Mouse (Mus musculus): ENCODE data around the gene Fpr2. TPM values are rescaled to one million over a fixed set of nuclear protein-coding genes. Genes with fewer than 3 reads are reported as not detected.
"Not testable (repeated sequence)": the region's sequence is repeated elsewhere in the genome, so short reads cannot be mapped to it uniquely, and the experiment has no call there.

Gene Fpr2
- polyA plus RNA-seq, 1 experiment = 10.9 TPM

DNA sequence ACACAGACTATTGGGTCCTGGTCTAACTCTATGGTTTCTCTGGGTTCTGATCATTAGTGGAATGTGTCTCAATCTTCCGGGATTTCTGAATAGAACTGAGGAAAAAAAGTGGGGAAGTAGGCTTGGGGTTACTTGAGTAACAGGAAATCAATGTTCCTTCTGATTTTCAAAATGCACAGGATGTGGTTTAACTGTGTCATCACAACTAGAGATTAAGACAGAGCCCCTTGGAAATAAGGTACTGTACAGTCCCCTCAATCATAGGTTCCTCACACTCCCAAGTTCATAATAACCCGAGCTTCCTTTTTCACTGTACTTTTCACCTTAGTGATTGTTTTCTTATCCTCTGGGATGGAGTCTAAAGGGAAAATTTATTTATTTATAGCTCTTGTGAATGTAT, 15.9 kb upstream of the Fpr2 start:
- H3K4me3 ChIP-seq (replicated peaks; ENCODE audit: extremely low read depth, low read depth, low read length) = no peak overlapping the region
- 60% methylated on average over 2 of the region's 2 CpGs for WGBS
- no peak for DNase-seq
- TF ChIP-seq CTCF (IDR thresholded peaks at IDR 0.05; ENCODE audit: insufficient read depth, low read length) (no peak), POLR2A (IDR thresholded peaks at IDR 0.05; ENCODE audit: borderline replicate concordance, extremely low read depth, low read depth, low read length) (no peak)
- peaks cover 2% of the 10 kb centered on the region; the same call in 1 of the 2 replicates for H3K4me1 ChIP-seq (ENCODE audit: control insufficient read depth, insufficient read depth, low read length)

DNA sequence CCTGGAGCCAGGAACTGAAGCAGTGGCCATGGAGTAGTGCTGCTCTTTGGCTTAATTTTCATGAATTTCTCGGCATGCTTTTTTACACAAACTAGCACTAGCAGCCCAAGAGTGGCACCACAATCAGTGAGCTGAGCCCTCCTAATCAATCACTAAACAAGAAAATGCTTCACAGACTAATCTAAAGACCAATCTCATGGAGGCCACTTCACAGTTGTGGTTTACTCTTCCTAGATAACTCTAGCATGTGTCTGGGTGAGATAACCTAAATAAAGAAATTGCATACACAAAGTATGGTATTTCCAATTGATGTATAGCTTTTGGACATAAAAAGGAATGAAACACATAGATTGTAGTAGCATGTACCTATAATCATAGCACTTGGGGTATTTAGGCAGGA, 8.3 kb upstream of the Fpr2 start:
- WGBS = 67% methylated on average over 1 of the region's 1 CpGs
- H3K4me1 ChIP-seq (ENCODE audit: control insufficient read depth, insufficient read depth, low read length) = no peaks in the 10 kb centered on the region
- no peak overlapping the region for H3K4me3 ChIP-seq (replicated peaks; ENCODE audit: extremely low read depth, low read depth, low read length)
- TF ChIP-seq CTCF (IDR thresholded peaks at IDR 0.05; ENCODE audit: insufficient read depth, low read length) (no peak), POLR2A (IDR thresholded peaks at IDR 0.05; ENCODE audit: borderline replicate concordance, extremely low read depth, low read depth, low read length) (no peak)
- DNase-seq = no peak

DNA sequence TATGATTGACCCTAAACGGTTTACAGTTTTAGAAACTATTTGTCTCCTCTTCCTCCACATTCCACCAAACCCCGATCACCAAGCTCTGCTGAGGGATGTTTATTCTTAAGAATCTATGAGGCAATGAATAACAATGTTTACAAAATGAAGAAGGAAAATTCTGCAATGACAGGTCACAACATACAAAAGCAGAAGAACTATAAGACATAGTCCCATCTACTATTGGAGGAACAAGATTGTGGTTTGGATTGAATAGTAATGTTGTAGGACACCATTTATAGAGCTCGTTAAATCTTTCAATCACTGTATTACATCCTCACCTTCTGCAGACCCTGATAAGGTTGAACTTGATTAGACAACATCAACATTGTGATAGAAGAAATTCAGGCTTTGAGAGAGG, 5.0 kb upstream of the Fpr2 start:
- TF ChIP-seq CTCF (IDR thresholded peaks at IDR 0.05; ENCODE audit: insufficient read depth, low read length) (no peak), POLR2A (IDR thresholded peaks at IDR 0.05; ENCODE audit: borderline replicate concordance, extremely low read depth, low read depth, low read length) (no peak)
- DNase-seq = no peak
- H3K4me1 ChIP-seq (ENCODE audit: control insufficient read depth, insufficient read depth, low read length) = no peaks in the 10 kb centered on the region
- no peak overlapping the region for H3K4me3 ChIP-seq (replicated peaks; ENCODE audit: extremely low read depth, low read depth, low read length)
- 66% methylated on average over 3 of the region's 3 CpGs for WGBS

DNA sequence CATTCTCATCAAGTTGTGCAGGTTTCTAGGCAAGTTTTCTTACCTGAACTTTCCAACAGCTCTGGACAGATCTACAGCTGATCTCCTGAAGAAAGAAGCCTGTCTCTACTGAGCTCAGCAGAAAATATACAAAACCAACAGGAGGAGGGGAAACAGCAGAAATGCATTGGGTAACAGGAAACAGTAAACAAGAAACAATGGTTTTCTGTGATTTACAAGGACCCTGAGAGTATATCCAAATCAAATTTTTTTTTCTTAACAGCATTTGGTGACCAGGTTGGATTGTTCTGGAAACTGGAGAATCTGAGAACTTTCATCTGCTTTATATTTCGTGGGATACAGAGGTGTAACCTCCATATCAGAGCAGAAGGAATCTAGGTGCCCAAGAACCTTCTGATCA, 3.8 kb upstream of the Fpr2 start, which contains the start of gene Fpr1:
TSS of gene Fpr1 (minus strand) at position 101 of the 400 bp plus-strand sequence.
- 55% methylated on average over 1 of the region's 1 CpGs for WGBS
- Histone ChIP-seq H3K4me3 (replicated peaks; ENCODE audit: extremely low read depth, low read depth, low read length) (no peak within 1 kb of the TSS), H3K4me1 (ENCODE audit: control insufficient read depth, insufficient read depth, low read length) (no peaks in the 10 kb centered on the region)
- TF ChIP-seq CTCF (IDR thresholded peaks at IDR 0.05; ENCODE audit: insufficient read depth, low read length) (no peak), POLR2A (IDR thresholded peaks at IDR 0.05; ENCODE audit: borderline replicate concordance, extremely low read depth, low read depth, low read length) (no peak)
- DNase-seq = no peak

DNA sequence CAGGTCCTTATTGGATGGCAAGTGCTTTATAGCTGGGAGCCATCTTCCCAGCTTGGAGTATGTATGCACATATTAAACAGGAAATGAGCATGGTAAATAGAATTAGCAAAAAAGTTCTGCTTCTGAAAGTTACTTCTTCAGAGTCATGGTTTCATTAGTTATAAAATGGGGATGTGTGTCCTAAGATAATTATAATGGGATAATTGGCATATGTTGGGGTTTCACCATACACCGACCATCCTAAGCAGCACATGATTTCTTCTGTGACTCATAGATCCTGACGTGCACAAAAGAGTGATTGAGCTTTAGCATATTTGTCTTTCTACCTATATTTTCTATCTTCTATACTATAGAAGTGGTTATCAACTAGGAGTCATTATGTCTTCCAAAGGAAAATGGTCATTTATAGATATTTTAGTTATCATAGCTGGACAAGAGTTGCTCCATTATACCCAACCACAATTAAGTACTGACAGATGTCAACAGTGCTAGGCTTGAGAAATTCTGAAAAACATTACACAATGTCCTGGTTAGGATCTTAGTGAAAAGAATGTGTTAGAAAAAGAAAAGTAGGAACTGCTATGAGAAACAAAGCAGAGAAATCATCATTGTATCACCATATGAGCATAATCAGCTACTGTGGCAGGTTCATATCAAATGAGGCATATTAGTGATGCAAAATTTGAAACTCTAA, 2.3 kb downstream of the Fpr2 start:
- DNase-seq = no peak
- WGBS = 76% methylated on average over 2 of the region's 2 CpGs
- H3K4me3 ChIP-seq (replicated peaks; ENCODE audit: extremely low read depth, low read depth, low read length) = no peak overlapping the region
- no peaks in the 10 kb centered on the region for H3K4me1 ChIP-seq (ENCODE audit: control insufficient read depth, insufficient read depth, low read length)
- no peak for TF ChIP-seq POLR2A (IDR thresholded peaks at IDR 0.05; ENCODE audit: borderline replicate concordance, extremely low read depth, low read depth, low read length)
- TF ChIP-seq CTCF (IDR thresholded peaks at IDR 0.05; ENCODE audit: insufficient read depth, low read length) = no peak

DNA sequence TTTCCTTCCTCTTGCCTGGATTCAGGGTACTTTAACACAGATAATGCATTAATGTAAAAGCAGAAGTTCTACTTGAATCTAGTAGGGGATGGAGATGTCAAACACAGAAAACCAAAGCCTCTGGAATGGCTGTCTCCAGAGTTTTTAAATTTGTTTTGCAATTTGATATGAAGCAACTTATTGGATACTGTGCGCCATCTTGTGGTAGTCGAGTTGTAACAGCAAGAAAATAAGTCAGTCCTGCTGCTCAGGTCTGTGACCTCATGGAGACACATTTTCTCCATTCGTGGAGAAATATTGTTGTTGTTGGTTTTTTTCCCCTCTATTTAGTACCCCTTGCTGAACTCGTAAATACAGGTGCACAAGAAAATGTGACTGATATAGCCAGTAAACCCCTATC, 8.4 kb downstream of the Fpr2 start:
- no peak for DNase-seq
- 2% methylated on average over 4 of the region's 4 CpGs for WGBS
- Histone ChIP-seq H3K4me3 (replicated peaks; ENCODE audit: extremely low read depth, low read depth, low read length) (no peak overlapping the region), H3K4me1 (ENCODE audit: control insufficient read depth, insufficient read depth, low read length) (no peaks in the 10 kb centered on the region)
- TF ChIP-seq POLR2A (IDR thresholded peaks at IDR 0.05; ENCODE audit: borderline replicate concordance, extremely low read depth, low read depth, low read length) = no peak
- TF ChIP-seq CTCF (IDR thresholded peaks at IDR 0.05; ENCODE audit: insufficient read depth, low read length) = no peak; the same call in 1 of the 2 replicates

DNA sequence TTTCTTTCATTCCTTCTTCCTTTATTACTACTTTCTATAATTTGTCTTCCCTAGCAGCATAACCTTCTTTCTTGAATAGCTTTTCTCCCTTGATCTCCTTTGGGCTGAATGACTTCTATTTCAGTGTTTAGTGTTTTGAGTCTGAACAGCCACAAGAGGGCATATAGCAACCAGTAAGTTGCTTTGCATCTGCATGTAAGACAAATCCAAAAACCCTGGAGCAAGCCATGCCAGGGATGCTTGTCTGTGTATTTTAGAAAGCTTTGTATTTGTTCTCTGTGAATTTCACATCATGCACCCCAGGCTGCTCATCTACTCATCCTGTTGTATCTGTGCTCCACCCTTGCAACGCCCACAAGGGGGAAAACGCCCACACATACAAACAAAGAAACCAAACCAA, 11.6 kb downstream of the Fpr2 start:
- Histone ChIP-seq H3K4me1 (ENCODE audit: control insufficient read depth, insufficient read depth, low read length) (no peaks in the 10 kb centered on the region), H3K4me3 (replicated peaks; ENCODE audit: extremely low read depth, low read depth, low read length) (no peak overlapping the region)
- no peak for DNase-seq
- TF ChIP-seq CTCF (IDR thresholded peaks at IDR 0.05; ENCODE audit: insufficient read depth, low read length) (no peak), POLR2A (IDR thresholded peaks at IDR 0.05; ENCODE audit: borderline replicate concordance, extremely low read depth, low read depth, low read length) (no peak)
- 69% methylated on average over 2 of the region's 2 CpGs for WGBS

DNA sequence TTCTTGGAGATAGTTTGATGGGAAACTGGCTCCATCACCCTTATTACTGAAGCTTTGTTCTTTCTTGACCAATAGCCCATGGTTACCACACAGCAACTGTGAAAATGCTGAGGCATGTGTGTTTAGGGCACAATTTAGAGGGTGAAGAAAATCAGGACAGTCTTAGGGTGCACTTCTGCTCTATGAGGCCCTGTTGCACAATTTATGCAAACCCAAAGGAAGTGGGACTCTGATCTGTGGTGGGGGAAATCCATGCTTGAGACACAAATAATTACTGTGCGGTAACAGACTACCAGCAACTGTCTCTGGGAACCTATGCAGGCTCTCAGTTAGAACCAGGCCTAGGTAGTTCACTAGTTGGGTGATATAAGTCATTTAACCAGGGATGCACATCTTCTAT, 13.1 kb downstream of the Fpr2 start:
- no peak for DNase-seq
- TF ChIP-seq POLR2A (IDR thresholded peaks at IDR 0.05; ENCODE audit: borderline replicate concordance, extremely low read depth, low read depth, low read length) (no peak), CTCF (IDR thresholded peaks at IDR 0.05; ENCODE audit: insufficient read depth, low read length) (no peak)
- Histone ChIP-seq H3K4me1 (ENCODE audit: control insufficient read depth, insufficient read depth, low read length) (no peaks in the 10 kb centered on the region), H3K4me3 (replicated peaks; ENCODE audit: extremely low read depth, low read depth, low read length) (no peak overlapping the region)
- WGBS = 79% methylated on average over 1 of the region's 1 CpGs

DNA sequence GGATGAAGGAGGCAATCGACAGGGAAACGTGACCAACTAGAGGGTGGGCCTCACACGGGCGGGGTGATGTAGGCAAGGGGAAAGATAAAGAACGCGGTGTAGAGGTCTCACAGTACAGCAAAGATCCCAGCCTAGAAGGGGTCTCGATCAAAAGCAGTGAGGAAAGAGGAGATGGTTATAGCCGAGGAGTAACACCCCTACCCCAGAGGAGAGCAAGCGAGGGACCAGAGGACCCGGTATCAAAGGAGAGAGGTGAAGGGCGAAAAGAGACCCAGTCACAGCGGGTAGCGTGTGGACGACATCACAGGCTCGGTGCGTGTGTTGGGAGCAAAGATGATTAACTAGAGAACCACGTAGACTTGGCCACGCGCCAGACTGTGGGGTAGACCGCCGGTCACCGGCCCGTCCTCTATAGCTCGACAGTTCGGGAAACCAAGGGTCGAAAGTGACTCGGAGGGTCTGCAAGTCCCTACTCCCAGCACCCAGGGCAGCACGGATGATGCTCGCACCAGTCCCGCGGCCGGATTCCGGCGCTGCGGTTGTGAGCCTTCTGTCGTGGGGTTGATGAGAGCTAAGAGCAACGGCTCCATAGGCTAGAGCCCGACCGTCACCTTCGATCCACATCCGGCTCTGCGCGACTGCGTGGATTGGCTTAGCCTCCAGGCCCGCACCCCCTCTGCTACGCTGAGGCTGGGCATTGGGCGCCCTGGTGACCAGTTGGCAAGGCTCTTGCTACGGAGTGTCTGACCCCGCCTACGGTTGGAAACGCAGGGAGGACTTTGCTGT, 22.2 kb downstream of the Fpr2 start:
- DNase-seq = peak; percentile 63
- Histone ChIP-seq H3K4me3 (replicated peaks; ENCODE audit: extremely low read depth, low read depth, low read length) (peak overlapping the region; percentile 56), H3K4me1 (ENCODE audit: control insufficient read depth, insufficient read depth, low read length) (no peaks in the 10 kb centered on the region)
- WGBS = 16% methylated on average over 51 of the region's 51 CpGs
- TF ChIP-seq POLR2A (IDR thresholded peaks at IDR 0.05; ENCODE audit: borderline replicate concordance, extremely low read depth, low read depth, low read length) (peak; percentile 67; the same call in 1 of the 2 replicates), CTCF (IDR thresholded peaks at IDR 0.05; ENCODE audit: insufficient read depth, low read length) (no peak)

DNA sequence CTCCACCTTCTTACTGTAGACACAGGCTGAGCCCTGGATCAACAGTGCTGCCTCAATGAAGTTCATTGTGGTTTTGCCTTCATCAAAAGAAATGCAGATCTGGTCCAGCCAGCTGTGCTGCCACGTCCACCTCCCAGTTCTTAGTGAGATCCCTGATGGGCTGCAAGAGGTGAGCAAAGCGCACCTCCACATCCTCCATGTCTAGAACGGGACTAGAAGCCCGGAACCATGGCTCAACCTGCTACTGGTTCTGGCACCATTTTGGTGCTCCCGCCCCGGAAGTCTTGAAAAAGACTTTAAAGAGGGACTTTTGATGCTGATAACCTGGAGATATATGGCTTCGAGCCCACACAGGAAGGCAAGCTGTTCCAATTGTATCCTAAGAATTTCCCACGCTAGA, 25.0 kb downstream of the Fpr2 start:
- WGBS = 83% methylated on average over 8 of the region's 8 CpGs

More for the DNA sequence above, 25.0 kb downstream of the Fpr2 start:
- not testable (repeated sequence) for H3K4me1 ChIP-seq (ENCODE audit: control insufficient read depth, insufficient read depth, low read length); DNase-seq; H3K4me3 ChIP-seq (replicated peaks; ENCODE audit: extremely low read depth, low read depth, low read length)

Measured in lung, adult 2 months (tissue).